Mouse (Mus musculus) cerebellum, postnatal 25 days (tissue): ENCODE measurements at regions not wholly inside any gene's neighbourhood (a gene's known extent, or its start where the extent isn't known, plus 50 kb on each side); places are given as distances from the start of the nearest gene placed in this dataset.

Experiments
- DNase-seq, 2 experiments: peaks; one replicate each; pipeline ENCODE4 v3.0.0; 2021; ENCODE audit warnings: mixed read lengths in 2 of 2

- DNase-seq = no peak
Observed at GRCm38 (mm10) chr5:95864252-95864651, 88.5 kb downstream of the E330014E10Rik start.

- DNase-seq = no peak
Observed at GRCm38 (mm10) chr5:95864725-95865492, 89.1 kb downstream of the E330014E10Rik start.

- no peak for DNase-seq
Observed at GRCm38 (mm10) chr5:95865516-95865915, 89.7 kb downstream of the E330014E10Rik start.

GRCm38 (mm10) chr5:95866848-95867495 lies 89.8 kb upstream of the Cxcl13 start:
- no peak for DNase-seq

- DNase-seq = no peak
Observed at GRCm38 (mm10) chr5:95870336-95870845, 86.4 kb upstream of the Cxcl13 start.

- DNase-seq = peak in 1 of 2 experiments; percentile 2
Observed at GRCm38 (mm10) chr5:95874969-95875368, 81.8 kb upstream of the Cxcl13 start.

GRCm38 (mm10) chr5:95880914-95881313 lies 75.8 kb upstream of the Cxcl13 start:
- peak in 1 of 2 experiments; percentile 18 for DNase-seq
